Mouse (Mus musculus) kidney, embryonic 15.5 days (tissue): ENCODE measurements around the gene Fbxl14. TPM values are rescaled to one million over a fixed set of nuclear protein-coding genes. Genes with fewer than 3 reads are reported as not detected.

ENCODE experiments used
- ATAC-seq: fragments of 200-750 bp; cut with Nextera tagmentation; replicated peaks from 2 replicates; pipeline ENCODE4 v1.8.0; 2017; ENCODE audit warnings: moderate TSS enrichment; ENCODE audit not compliant: low FRiP score
- H3K27ac ChIP-seq: fragments of 300-500 bp; sonication (generic); 2 replicates; pipeline ENCODE4 v1.5.1; 2015; ENCODE audit warnings: mild to moderate bottlenecking, inconsistent platforms
- H3K27me3 ChIP-seq: fragments of 300-500 bp; sonication (generic); 2 replicates; pipeline ENCODE4 v1.6.1; 2015; ENCODE audit warnings: inconsistent platforms
- H3K36me3 ChIP-seq: fragments of 300-500 bp; sonication (generic); 2 replicates; pipeline ENCODE4 v1.6.1; 2015; ENCODE audit warnings: inconsistent platforms
- H3K4me1 ChIP-seq: fragments of 300-500 bp; sonication (generic); 2 replicates; pipeline ENCODE4 v1.6.1; 2015; ENCODE audit warnings: inconsistent platforms
- H3K4me2 ChIP-seq: fragments of 300-500 bp; sonication (generic); 2 replicates; pipeline ENCODE4 v1.6.1; 2015; ENCODE audit warnings: moderate library complexity, mild to moderate bottlenecking, inconsistent platforms
- H3K4me3 ChIP-seq: fragments of 300-500 bp; sonication (generic); replicated peaks from 2 replicates; pipeline ENCODE4 v1.5.1; 2015; ENCODE audit warnings: mild to moderate bottlenecking, inconsistent platforms
- H3K9ac ChIP-seq: fragments of 300-500 bp; sonication (generic); 2 replicates; pipeline ENCODE4 v1.6.1; 2015; ENCODE audit warnings: mild to moderate bottlenecking, inconsistent platforms
- H3K9me3 ChIP-seq: fragments of 300-500 bp; sonication (generic); replicated peaks from 2 replicates; pipeline ENCODE4 v1.6.1; 2016; ENCODE audit warnings: inconsistent platforms
- WGBS: fragments of 180-500 bp; shearing (Covaris S2); methylation state at CpG from one replicate; pipeline ENCODE4 v1.1.7; 2015; ENCODE audit warnings: mixed read lengths; 5-methylcytosine and 5-hydroxymethylcytosine counted together
- polyA plus RNA-seq: library from polyadenylated mRNA; unstranded; fragments of >200 nt; fragmentation: Nextera tagmentation; extraction: Ambion mirVana; gene quantifications from 2 replicates; pipeline ENCODE4 v1.2.1, GENCODE M21; 2015

Fbxl14 gene
- polyA plus RNA-seq, 1 experiment from 2014 or later, result 6.1 TPM

DNA sequence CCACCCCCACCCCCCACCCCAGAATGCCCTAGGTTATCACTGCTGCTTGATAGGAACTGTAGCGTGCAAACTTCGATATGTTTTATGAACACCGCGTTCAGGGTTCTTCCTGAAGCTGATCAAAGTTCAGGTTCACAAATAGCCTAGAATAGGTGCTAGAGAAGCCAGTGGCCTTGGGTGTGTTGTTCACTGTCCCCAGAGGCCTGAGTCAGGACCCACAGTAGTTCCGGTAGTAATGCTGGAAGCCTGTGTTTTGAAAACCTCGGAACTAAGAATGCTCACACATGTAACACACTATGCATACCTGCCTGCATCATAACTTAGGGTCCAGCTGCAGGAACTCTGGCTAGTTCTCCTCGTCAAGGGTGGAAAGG, 7.6 kb downstream of the Fbxl14 start:
- Histone ChIP-seq H3K27ac (no peak overlapping the region), H3K4me2 (no peak overlapping the region), H3K4me3 (no peak overlapping the region), H3K4me1 (peaks cover 52% of the 10 kb centered on the region), H3K27me3 (no peaks in the 10 kb centered on the region), H3K36me3 (peaks cover 14% of the 10 kb centered on the region), H3K9ac (no peak overlapping the region), H3K9me3 (no peaks in the 10 kb centered on the region)
- ATAC-seq, result no peak
- 87% methylated on average over 7 of the region's 7 CpGs for WGBS

GRCm38 (mm10) chr6:119487619-119488018, 8.2 kb downstream of the Fbxl14 start:
- Histone ChIP-seq H3K27ac (no peak overlapping the region), H3K4me3 (no peak overlapping the region), H3K36me3 (peaks cover 14% of the 10 kb centered on the region), H3K4me1 (peaks cover 48% of the 10 kb centered on the region), H3K9me3 (no peaks in the 10 kb centered on the region), H3K27me3 (no peaks in the 10 kb centered on the region), H3K4me2 (no peak overlapping the region), H3K9ac (no peak overlapping the region)
- 90% methylated on average over 9 of the region's 9 CpGs for WGBS
- no peak for ATAC-seq

DNA sequence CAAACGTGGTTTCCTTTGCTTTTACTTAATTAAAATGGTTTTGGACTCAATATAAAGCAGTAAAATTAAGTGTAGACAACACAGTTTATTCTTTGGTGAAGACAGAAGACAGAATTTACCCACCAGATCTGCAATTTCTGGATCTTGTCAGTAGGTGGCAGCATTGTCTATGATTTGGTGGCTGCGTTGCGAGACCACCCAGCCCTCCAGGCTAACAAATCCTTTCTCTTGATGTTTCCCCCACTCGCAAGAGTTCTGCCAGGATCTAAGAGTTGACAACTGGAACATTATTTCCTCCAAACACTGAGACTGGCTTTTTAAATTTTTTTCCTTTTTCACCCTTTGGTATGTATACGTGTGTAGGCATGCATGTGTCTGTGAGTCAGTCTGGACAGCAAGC, 10.3 kb downstream of the Fbxl14 start:
- Histone ChIP-seq H3K4me3 (no peak overlapping the region), H3K27ac (no peak overlapping the region), H3K27me3 (no peaks in the 10 kb centered on the region), H3K36me3 (peaks cover 4% of the 10 kb centered on the region; the same call in 1 of the 2 replicates), H3K9me3 (no peaks in the 10 kb centered on the region), H3K4me1 (peaks cover 27% of the 10 kb centered on the region), H3K9ac (no peak overlapping the region), H3K4me2 (peak overlapping the region; percentile 6; the same call in 1 of the 2 replicates)
- ATAC-seq, result no peak
- WGBS, result 9% methylated on average over 5 of the region's 5 CpGs

DNA sequence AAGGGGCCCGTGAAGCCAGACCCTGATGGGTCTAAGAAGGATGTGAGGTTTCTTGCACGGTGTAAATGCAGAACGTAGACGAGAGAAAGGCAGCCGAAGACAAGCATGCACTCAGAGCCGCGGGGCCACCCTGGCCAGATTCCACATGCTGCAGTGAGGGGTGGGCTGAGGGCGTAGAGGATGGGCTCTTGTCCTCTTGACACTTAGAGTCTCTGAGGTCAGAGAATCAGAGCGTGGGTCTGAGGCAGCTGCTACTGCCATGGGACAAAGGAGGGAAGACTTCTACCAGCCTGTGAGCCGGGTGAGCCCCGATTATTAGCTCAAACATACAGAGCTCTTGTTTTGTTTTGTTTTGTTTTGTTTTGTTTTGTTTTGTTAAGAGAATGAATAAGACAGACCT, 11.1 kb downstream of the Fbxl14 start:
- no peak for ATAC-seq
- H3K4me3 ChIP-seq, result no peak overlapping the region
- H3K4me2 ChIP-seq, result peak overlapping the region; percentile 39
- H3K9ac ChIP-seq, result no peak overlapping the region
- H3K27me3 ChIP-seq, result no peaks in the 10 kb centered on the region
- 35% methylated on average over 11 of the region's 11 CpGs for WGBS
- no peak overlapping the region for H3K27ac ChIP-seq
- no peaks in the 10 kb centered on the region for H3K9me3 ChIP-seq
- H3K4me1 ChIP-seq, result peaks cover 19% of the 10 kb centered on the region
- no peaks in the 10 kb centered on the region for H3K36me3 ChIP-seq

DNA sequence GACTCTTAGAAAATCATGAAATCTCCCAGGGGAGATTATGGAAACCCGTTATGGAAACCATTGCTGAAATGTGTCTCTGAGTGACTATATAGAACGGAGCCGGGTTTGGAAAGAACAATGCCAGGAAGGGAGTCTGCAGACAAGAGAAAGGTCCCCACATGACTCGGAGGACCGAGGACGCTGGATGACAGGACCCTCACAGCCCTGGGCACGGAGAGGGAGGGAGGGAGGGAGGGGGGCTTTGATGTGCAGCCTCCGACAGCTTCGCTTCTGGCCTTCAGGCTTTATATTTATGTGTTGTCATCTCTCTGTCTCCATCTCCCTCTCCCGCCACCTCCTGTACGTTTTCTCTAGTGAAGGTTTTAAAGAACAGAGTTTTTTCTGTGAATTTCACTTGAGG, 11.5 kb downstream of the Fbxl14 start:
- H3K9me3 ChIP-seq, result no peaks in the 10 kb centered on the region
- 41% methylated on average over 11 of the region's 11 CpGs for WGBS
- no peaks in the 10 kb centered on the region for H3K27me3 ChIP-seq
- no peak overlapping the region for H3K27ac ChIP-seq
- H3K36me3 ChIP-seq, result no peaks in the 10 kb centered on the region
- H3K4me2 ChIP-seq, result peak overlapping the region; percentile 39
- no peak for ATAC-seq
- H3K4me3 ChIP-seq, result no peak overlapping the region
- peaks cover 15% of the 10 kb centered on the region for H3K4me1 ChIP-seq
- H3K9ac ChIP-seq, result no peak overlapping the region

- Histone ChIP-seq H3K4me1 (peaks cover 10% of the 10 kb centered on the region), H3K4me2 (no peak overlapping the region), H3K27ac (no peak overlapping the region), H3K27me3 (no peaks in the 10 kb centered on the region), H3K4me3 (no peak overlapping the region), H3K36me3 (no peaks in the 10 kb centered on the region), H3K9me3 (no peaks in the 10 kb centered on the region), H3K9ac (no peak overlapping the region)
- 73% methylated on average over 9 of the region's 9 CpGs for WGBS
- ATAC-seq, result no peak
Measured at GRCm38 (mm10) chr6:119491997-119492629, 12.6 kb downstream of the Fbxl14 start.

DNA sequence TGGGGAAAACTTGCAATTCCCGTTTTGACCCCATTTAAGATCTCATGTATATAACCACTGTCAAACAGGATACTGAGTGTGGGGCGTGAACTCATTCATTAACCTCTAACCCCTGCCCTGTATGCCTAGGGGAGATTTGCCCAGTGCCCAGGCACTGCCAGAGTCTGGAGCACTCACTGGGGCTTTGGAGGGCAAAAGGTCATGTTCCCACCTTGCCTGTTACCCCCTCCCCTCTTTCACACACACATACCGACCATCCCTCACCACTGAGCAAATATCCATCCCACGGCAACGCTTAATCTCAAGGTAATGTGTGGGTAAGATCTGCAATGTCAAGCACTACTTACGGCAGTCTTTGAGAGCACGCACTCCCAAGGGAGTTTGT, 13.2 kb downstream of the Fbxl14 start:
- H3K4me1 ChIP-seq, result peaks cover 10% of the 10 kb centered on the region
- H3K4me3 ChIP-seq, result no peak overlapping the region
- H3K4me2 ChIP-seq, result no peak overlapping the region
- H3K27me3 ChIP-seq, result no peaks in the 10 kb centered on the region
- no peaks in the 10 kb centered on the region for H3K9me3 ChIP-seq
- no peak overlapping the region for H3K9ac ChIP-seq
- H3K27ac ChIP-seq, result no peak overlapping the region
- H3K36me3 ChIP-seq, result no peaks in the 10 kb centered on the region
- ATAC-seq, result 0 out of 2 replicates have a peak, but pooled peaks have one; percentile 29
- WGBS, result 54% methylated on average over 7 of the region's 7 CpGs

DNA sequence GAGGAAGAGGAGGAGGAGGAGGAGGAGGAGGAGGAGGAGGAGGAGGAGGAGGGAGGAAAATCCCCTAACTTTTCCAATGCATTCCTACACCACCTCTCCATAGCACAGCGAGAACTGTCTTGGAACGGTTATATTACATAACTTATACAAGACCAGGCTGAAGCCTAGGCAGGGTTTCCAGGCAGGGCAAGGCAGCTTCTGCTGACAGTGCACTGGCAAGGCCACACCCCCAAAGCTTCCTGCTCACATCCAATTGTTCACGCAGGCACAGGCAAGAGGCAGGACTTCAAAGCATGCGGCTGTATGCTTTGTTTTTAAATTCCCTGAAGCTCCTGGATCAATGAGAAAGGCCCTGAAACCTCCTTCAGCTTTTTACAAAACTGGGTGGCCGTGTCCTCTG, 19.8 kb downstream of the Fbxl14 start:
- H3K27ac ChIP-seq, result no peak overlapping the region
- no peak overlapping the region for H3K9ac ChIP-seq

GRCm38 (mm10) chr6:119500086-119500485, 20.6 kb downstream of the Fbxl14 start:
- H3K27ac ChIP-seq, result no peak overlapping the region
- WGBS, result 46% methylated on average over 5 of the region's 5 CpGs
- H3K4me2 ChIP-seq, result no peak overlapping the region
- no peak for ATAC-seq
- no peaks in the 10 kb centered on the region for H3K36me3 ChIP-seq
- no peaks in the 10 kb centered on the region for H3K27me3 ChIP-seq
- H3K4me3 ChIP-seq, result no peak overlapping the region
- H3K4me1 ChIP-seq, result peaks cover 15% of the 10 kb centered on the region
- no peaks in the 10 kb centered on the region for H3K9me3 ChIP-seq
- H3K9ac ChIP-seq, result no peak overlapping the region

More for the DNA sequence above, 19.8 kb downstream of the Fbxl14 start:
- no peaks in the 10 kb centered on the region for H3K9me3 ChIP-seq
- H3K4me1 ChIP-seq, result peaks cover 15% of the 10 kb centered on the region
- no peak overlapping the region for H3K4me2 ChIP-seq
- H3K4me3 ChIP-seq, result no peak overlapping the region
- WGBS, result 11% methylated on average over 5 of the region's 5 CpGs
- H3K36me3 ChIP-seq, result no peaks in the 10 kb centered on the region
- H3K27me3 ChIP-seq, result no peaks in the 10 kb centered on the region
- ATAC-seq, result peak; percentile 81

DNA sequence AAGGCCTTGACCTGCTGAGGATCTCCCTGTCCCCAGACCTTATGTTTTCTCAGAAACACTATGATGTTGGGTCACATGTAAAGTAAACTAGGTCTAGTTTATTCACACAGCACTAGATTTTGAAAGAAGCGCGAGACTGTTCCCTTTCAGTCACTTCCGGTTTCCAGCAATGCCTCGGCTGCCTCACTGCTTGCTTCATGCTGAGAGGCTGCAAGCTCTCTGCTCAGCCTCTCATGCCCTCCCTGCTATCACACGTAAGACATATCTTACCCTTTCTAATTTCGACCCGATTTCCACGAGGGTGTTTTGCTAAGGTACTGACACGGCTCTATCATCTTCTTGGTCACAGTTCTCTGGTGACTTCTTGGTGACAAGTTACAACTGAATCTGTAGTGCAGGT, 22.6 kb downstream of the Fbxl14 start:
- H3K9ac ChIP-seq, result no peak overlapping the region
- 64% methylated on average over 9 of the region's 9 CpGs for WGBS
- no peak overlapping the region for H3K4me3 ChIP-seq
- H3K27me3 ChIP-seq, result no peaks in the 10 kb centered on the region
- H3K9me3 ChIP-seq, result no peaks in the 10 kb centered on the region
- H3K27ac ChIP-seq, result no peak overlapping the region
- H3K4me2 ChIP-seq, result no peak overlapping the region
- ATAC-seq, result no peak
- no peaks in the 10 kb centered on the region for H3K36me3 ChIP-seq
- H3K4me1 ChIP-seq, result peaks cover 15% of the 10 kb centered on the region

- 72% methylated on average over 8 of the region's 8 CpGs for WGBS
- H3K9ac ChIP-seq, result no peak overlapping the region
Measured at GRCm38 (mm10) chr6:119504756-119505155, 25.3 kb downstream of the Fbxl14 start.

DNA sequence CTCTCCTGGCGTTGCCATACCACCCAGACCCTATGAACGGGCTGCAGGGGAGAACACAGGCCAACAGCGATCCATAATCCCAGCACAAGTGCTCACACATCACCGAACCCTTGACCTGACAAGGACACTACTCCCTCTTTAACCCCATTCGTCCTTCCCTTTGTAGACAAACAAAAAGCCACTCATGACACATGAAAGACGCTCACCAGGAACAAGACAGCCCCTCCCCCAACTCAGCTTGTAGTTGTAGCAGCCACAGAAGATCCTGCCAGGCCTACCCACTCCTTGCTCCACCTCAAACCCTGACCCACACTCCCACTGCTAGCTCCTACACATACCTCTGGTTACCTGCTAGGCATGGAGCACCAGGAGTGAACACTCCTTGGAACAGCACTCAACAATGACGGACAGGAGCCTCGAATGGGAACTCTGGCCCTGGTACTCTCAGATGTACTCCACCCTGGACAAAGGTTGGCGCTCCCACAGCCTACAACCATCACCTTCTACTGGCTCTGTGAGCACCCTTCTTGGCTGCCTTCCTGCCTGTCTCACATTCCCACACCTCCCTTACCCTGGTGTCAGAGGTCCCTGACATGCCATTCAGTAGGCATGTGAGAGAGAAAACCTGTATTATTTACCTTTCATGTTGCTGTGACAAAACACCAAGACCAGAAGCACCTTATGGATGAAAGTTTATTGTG, 26.2 kb downstream of the Fbxl14 start:
- 72% methylated on average over 9 of the region's 9 CpGs for WGBS
- Histone ChIP-seq H3K4me1 (0 out of 2 replicates have a peak, but pooled peaks cover 5% of the 10 kb centered on the region), H3K27me3 (no peaks in the 10 kb centered on the region), H3K4me2 (no peak overlapping the region), H3K27ac (no peak overlapping the region), H3K36me3 (no peaks in the 10 kb centered on the region), H3K4me3 (no peak overlapping the region), H3K9me3 (no peaks in the 10 kb centered on the region), H3K9ac (no peak overlapping the region)
- ATAC-seq, result no peak

More at GRCm38 (mm10) chr6:119504756-119505155, 25.3 kb downstream of the Fbxl14 start:
- Histone ChIP-seq H3K9me3 (no peaks in the 10 kb centered on the region), H3K27me3 (no peaks in the 10 kb centered on the region), H3K4me1 (peaks cover 9% of the 10 kb centered on the region), H3K27ac (no peak overlapping the region), H3K36me3 (no peaks in the 10 kb centered on the region), H3K4me3 (no peak overlapping the region), H3K4me2 (no peak overlapping the region)
- ATAC-seq, result 0 out of 2 replicates have a peak, but pooled peaks have one; percentile 12
